Mouse (Mus musculus) liver, adult 2 months (tissue): ENCODE data around the gene Tmem147.

Experiments
- CTCF ChIP-seq: fragments of 200-500 bp; IDR thresholded peaks from 2 replicates; pipeline ENCODE4 v1.5.1; 2011; ENCODE audit warnings: low read depth, low read length, control low read depth
- POLR2A ChIP-seq: fragments of 200-500 bp; IDR thresholded peaks from 2 replicates; pipeline ENCODE4 v1.6.1; 2011; ENCODE audit warnings: low read length, control low read depth; ENCODE audit not compliant: insufficient read depth; ENCODE audit errors: extremely low read depth

- no peak for TF ChIP-seq CTCF
- TF ChIP-seq POLR2A: no peak
Measured at GRCm38 (mm10) chr7:30736211-30736610, 6.9 kb upstream of the Tmem147 start.
